Mouse (Mus musculus) myocyte (in vitro differentiated cells): ENCODE data around the gene Gm10322. TPM values are rescaled to one million over a fixed set of nuclear protein-coding genes. Genes with fewer than 3 reads are reported as not detected.

ENCODE experiments used
- H3K27me3 ChIP-seq: one replicate; pipeline ENCODE4 v1.6.1; 2011; ENCODE audit not compliant: control insufficient read depth, insufficient read depth, insufficient read length
- H3K36me3 ChIP-seq: one replicate; pipeline ENCODE4 v1.6.1; 2011; ENCODE audit not compliant: control insufficient read depth, insufficient read depth
- H3K4me2 ChIP-seq: one replicate; pipeline ENCODE4 v1.6.1; 2011; ENCODE audit warnings: low read depth, control low read depth
- H3K4me3 ChIP-seq: one replicate; pipeline ENCODE4 v1.5.1; 2011; ENCODE audit warnings: mild to moderate bottlenecking, control low read depth, moderate library complexity
- H3K79me2 ChIP-seq: one replicate; pipeline ENCODE4 v1.6.1; 2011; ENCODE audit not compliant: control insufficient read depth, insufficient read depth
- H3ac ChIP-seq: one replicate; pipeline ENCODE4 v1.6.1; 2011; ENCODE audit not compliant: control insufficient read depth, insufficient read length
- CEBPB ChIP-seq: IDR thresholded peaks from 2 replicates; pipeline ENCODE4 v1.6.1; 2011; ENCODE audit warnings: mild to moderate bottlenecking, moderate library complexity; ENCODE audit not compliant: poor library complexity, insufficient read depth, severe bottlenecking
- E2F4 ChIP-seq: IDR thresholded peaks from one replicate; pipeline ENCODE4 v1.6.1; 2011; ENCODE audit warnings: mild to moderate bottlenecking, control low read depth, moderate library complexity; ENCODE audit not compliant: insufficient read depth
- MAX ChIP-seq: IDR thresholded peaks from one replicate; pipeline ENCODE4 v1.6.1; 2011; ENCODE audit warnings: low read depth, mild to moderate bottlenecking, control low read depth
- MYOD1 ChIP-seq, 3 experiments: IDR thresholded peaks; one replicate each; pipeline ENCODE4 v1.6.1; 2011; ENCODE audit warnings: control low read depth in 2 of 3, low read depth in 2 of 3, mild to moderate bottlenecking in 2 of 3, moderate library complexity in 1 of 3; ENCODE audit not compliant: insufficient read length in 2 of 3, control insufficient read depth in 1 of 3
- MYOG ChIP-seq, 3 experiments: IDR thresholded peaks; one replicate each; pipeline ENCODE4 v1.6.1; 2011; ENCODE audit warnings: control low read depth in 2 of 3, low read depth in 2 of 3, mild to moderate bottlenecking in 2 of 3; ENCODE audit not compliant: insufficient read length in 2 of 3, control insufficient read depth in 1 of 3, insufficient read depth in 1 of 3
- POLR2A ChIP-seq: IDR thresholded peaks from one replicate; pipeline ENCODE4 v1.6.1; 2011; ENCODE audit warnings: low read depth, mild to moderate bottlenecking, control low read depth, moderate library complexity; ENCODE audit not compliant: insufficient read length
- POLR2AphosphoS2 ChIP-seq: IDR thresholded peaks from one replicate; pipeline ENCODE4 v1.6.1; 2011; ENCODE audit warnings: low read depth, control low read depth; ENCODE audit not compliant: insufficient read length
- REST ChIP-seq: IDR thresholded peaks from one replicate; pipeline ENCODE4 v1.6.1; 2011; ENCODE audit warnings: mild to moderate bottlenecking, control low read depth, moderate library complexity; ENCODE audit not compliant: insufficient read depth, insufficient read length
- SRF ChIP-seq: IDR thresholded peaks from one replicate; pipeline ENCODE4 v1.6.1; 2011; ENCODE audit warnings: low read depth; ENCODE audit not compliant: control insufficient read depth, insufficient read length
- TCF12 ChIP-seq: IDR thresholded peaks from one replicate; pipeline ENCODE4 v1.6.1; 2011; ENCODE audit warnings: mild to moderate bottlenecking, control low read depth; ENCODE audit not compliant: poor library complexity, insufficient read depth, severe bottlenecking
- TCF3 ChIP-seq: IDR thresholded peaks from one replicate; pipeline ENCODE4 v1.6.1; 2011; ENCODE audit warnings: low read depth, control low read depth; ENCODE audit not compliant: insufficient read length
- USF1 ChIP-seq: IDR thresholded peaks from one replicate; pipeline ENCODE4 v1.6.1; 2011; ENCODE audit warnings: low read depth, mild to moderate bottlenecking, control low read depth, moderate library complexity
- polyA plus RNA-seq: library from polyadenylated mRNA; unstranded; fragments of >200 nt; fragmentation: generic; extraction: Trizol; gene quantifications from one replicate; pipeline ENCODE4 v1.2.1, GENCODE M21; 2012; ENCODE audit warnings: missing spikeins

Gene Gm10322
- polyA plus RNA-seq, 1 experiment, result 0.37 TPM

- no peak overlapping the region for H3K4me3 ChIP-seq
- H3K36me3 ChIP-seq, result no peaks in the 10 kb centered on the region
- no peak overlapping the region for H3ac ChIP-seq
- TF ChIP-seq POLR2A (no peak), MAX (no peak), TCF3 (no peak), MYOG (IDR thresholded peaks at IDR 0.05; ENCODE audit: control insufficient read depth in 1 of 3, insufficient read depth in 1 of 3, insufficient read length in 2 of 3, low read depth in 2 of 3) (no peak), TCF12 (no peak), MYOD1 (IDR thresholded peaks at IDR 0.05; ENCODE audit: control insufficient read depth in 1 of 3, insufficient read length in 2 of 3, low read depth in 2 of 3) (no peak), SRF (no peak), E2F4 (no peak), POLR2AphosphoS2 (no peak), REST (no peak), CEBPB (no peak)
- no peaks in the 10 kb centered on the region for H3K27me3 ChIP-seq
- peak overlapping the region; percentile 69 for H3K4me2 ChIP-seq
- H3K79me2 ChIP-seq, result no peaks in the 10 kb centered on the region
Observed at GRCm38 (mm10) chr10:59636751-59637533, 21.1 kb downstream of the Gm10322 start.

- no peak overlapping the region for H3ac ChIP-seq
- H3K4me2 ChIP-seq, result peak overlapping the region; percentile 69
- H3K79me2 ChIP-seq, result no peaks in the 10 kb centered on the region
- H3K4me3 ChIP-seq, result no peak overlapping the region
- no peaks in the 10 kb centered on the region for H3K36me3 ChIP-seq
- TF ChIP-seq USF1, result no peak
- peak; percentile 38; the same call in 1 of the 2 replicates for TF ChIP-seq CEBPB
- H3K27me3 ChIP-seq, result no peaks in the 10 kb centered on the region
Observed at GRCm38 (mm10) chr10:59637596-59638124, 21.8 kb downstream of the Gm10322 start.

GRCm38 (mm10) chr10:59638576-59638975 is 22.7 kb downstream of the Gm10322 start:
- no peaks in the 10 kb centered on the region for H3K36me3 ChIP-seq
- TF ChIP-seq MAX, result no peak
- no peak for TF ChIP-seq SRF
- no peak for TF ChIP-seq POLR2A
- no peak for TF ChIP-seq POLR2AphosphoS2
- TF ChIP-seq E2F4, result no peak
- peak; percentile 71 for TF ChIP-seq CEBPB
- peak in 2 of 3 experiments; percentile 27 to 42 for TF ChIP-seq MYOG (IDR thresholded peaks at IDR 0.05; ENCODE audit: control insufficient read depth in 1 of 3, insufficient read depth in 1 of 3, insufficient read length in 2 of 3, low read depth in 2 of 3)
- TF ChIP-seq TCF12, result no peak
- peak in 1 of 3 experiments; percentile 25 for TF ChIP-seq MYOD1 (IDR thresholded peaks at IDR 0.05; ENCODE audit: control insufficient read depth in 1 of 3, insufficient read length in 2 of 3, low read depth in 2 of 3)
- no peak for TF ChIP-seq TCF3
- no peak for TF ChIP-seq USF1
- TF ChIP-seq REST, result no peak
- peak overlapping the region; percentile 69 for H3K4me2 ChIP-seq
- no peak overlapping the region for H3ac ChIP-seq
- H3K4me3 ChIP-seq, result no peak overlapping the region
- H3K79me2 ChIP-seq, result no peaks in the 10 kb centered on the region
- H3K27me3 ChIP-seq, result no peaks in the 10 kb centered on the region

DNA sequence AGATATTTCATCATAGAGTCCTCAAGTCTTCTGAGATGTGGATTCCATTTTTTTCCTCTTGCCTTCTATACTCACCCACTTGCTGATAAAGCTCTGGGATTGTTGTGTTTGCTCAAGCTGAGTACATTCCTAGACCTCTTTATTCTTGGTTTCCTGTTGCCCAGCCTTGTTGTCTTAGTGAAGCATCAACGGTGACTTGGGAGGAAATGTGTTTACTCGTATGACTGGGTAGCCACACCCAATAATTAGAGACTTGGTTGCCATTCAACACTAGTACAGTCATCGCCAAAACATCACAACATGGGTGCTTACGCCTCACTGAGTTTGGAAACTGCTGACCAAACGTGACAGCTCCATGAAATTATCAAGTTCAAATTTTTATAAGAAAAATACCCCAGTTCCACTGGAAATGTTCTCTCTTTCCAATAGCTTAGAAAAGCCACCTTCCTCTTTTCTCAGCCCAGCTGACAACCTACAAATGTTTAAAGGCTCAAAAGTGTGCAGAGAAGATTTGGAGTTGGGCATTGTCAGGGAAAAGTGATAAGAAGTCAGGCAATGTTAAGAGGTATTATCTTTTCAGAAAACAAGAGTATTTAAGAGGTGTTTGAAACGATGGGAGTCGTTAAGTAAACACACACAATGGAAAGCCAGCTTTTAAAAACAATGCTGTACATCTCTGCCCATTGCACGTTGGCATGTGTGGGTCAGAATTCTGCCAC is 27.0 kb downstream of the Gm10322 start:
- TF ChIP-seq CEBPB (no peak), MAX (no peak), POLR2AphosphoS2 (no peak), POLR2A (no peak), E2F4 (no peak), USF1 (no peak), REST (no peak), MYOD1 (IDR thresholded peaks at IDR 0.05; ENCODE audit: control insufficient read depth in 1 of 3, insufficient read length in 2 of 3, low read depth in 2 of 3) (no peak), TCF3 (no peak)
- Histone ChIP-seq H3K79me2 (no peaks in the 10 kb centered on the region), H3K4me2 (peak overlapping the region; percentile 67), H3K27me3 (no peaks in the 10 kb centered on the region), H3K4me3 (no peak overlapping the region), H3ac (no peak overlapping the region), H3K36me3 (no peaks in the 10 kb centered on the region)
